Mouse (Mus musculus): ENCODE results near the gene Mpp5.

DNA sequence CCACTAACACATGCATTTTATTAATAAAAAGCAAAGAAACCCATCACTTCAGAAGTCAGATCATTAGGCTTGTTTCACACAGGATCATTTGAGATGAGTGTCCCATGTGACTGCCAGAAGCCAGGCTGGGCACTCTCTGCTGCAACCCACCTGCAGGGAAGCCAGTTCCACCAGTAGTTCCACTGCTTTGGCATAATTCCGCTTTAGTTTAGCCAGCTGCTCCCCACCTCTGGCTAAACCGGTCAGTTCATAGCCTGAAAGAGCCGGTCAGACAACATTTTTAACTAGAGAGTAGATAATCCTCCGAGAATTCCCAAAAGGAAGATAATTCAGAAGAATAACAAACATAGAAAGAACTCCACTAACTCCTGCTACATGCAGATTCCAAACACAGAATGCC is 99.5 kb downstream of the Mpp5 start:
- TF ChIP-seq CTCF (IDR thresholded peaks at IDR 0.05; ENCODE audit: low read depth) (no peak), EP300 (IDR thresholded peaks at IDR 0.05; ENCODE audit: low read depth) (no peak)

All from heart, postnatal 0 days (tissue).